Mouse (Mus musculus) kidney, embryonic 16.5 days (tissue): ENCODE results near the gene Trappc3. TPM values are rescaled to one million over a fixed set of nuclear protein-coding genes. Genes with fewer than 3 reads are reported as not detected.
A peak's percentile ranks its signal among the peaks of the same experiment; 100 is the strongest.

Source experiments
- ATAC-seq: fragments of 200-750 bp; cut with Nextera tagmentation; 2 replicates; pipeline ENCODE4 v1.8.0; 2017; ENCODE audit warnings: moderate TSS enrichment; ENCODE audit not compliant: low FRiP score, low TSS enrichment
- H3K27ac ChIP-seq: fragments of 300-500 bp; sonication (generic); 2 replicates; pipeline ENCODE4 v1.5.1; 2014; ENCODE audit warnings: low read length
- H3K27me3 ChIP-seq: fragments of 300-500 bp; sonication (generic); 2 replicates; pipeline ENCODE4 v1.6.1; 2014; ENCODE audit warnings: low read length, control low read depth, mixed read lengths; ENCODE audit not compliant: insufficient read depth
- H3K36me3 ChIP-seq: fragments of 300-500 bp; sonication (generic); 2 replicates; pipeline ENCODE4 v1.6.1; 2014; ENCODE audit warnings: low read length, control low read depth, mixed read lengths; ENCODE audit not compliant: insufficient read depth
- H3K4me1 ChIP-seq: fragments of 300-500 bp; sonication (generic); 2 replicates; pipeline ENCODE4 v1.6.1; 2014; ENCODE audit warnings: low read length, control low read depth, mixed read lengths; ENCODE audit not compliant: insufficient read depth
- H3K4me2 ChIP-seq: fragments of 300-500 bp; sonication (generic); replicated peaks from 2 replicates; pipeline ENCODE4 v1.6.1; 2014; ENCODE audit warnings: low read depth, low read length
- H3K4me3 ChIP-seq: fragments of 300-500 bp; sonication (generic); 2 replicates; pipeline ENCODE4 v1.5.1; 2014; ENCODE audit warnings: mild to moderate bottlenecking, low read length
- H3K9ac ChIP-seq: fragments of 300-500 bp; sonication (generic); replicated peaks from 2 replicates; pipeline ENCODE4 v1.6.1; 2014; ENCODE audit warnings: low read length
- H3K9me3 ChIP-seq: fragments of 300-500 bp; sonication (generic); 2 replicates; pipeline ENCODE4 v1.6.1; 2016; ENCODE audit warnings: low read length, control low read depth
- WGBS: fragments of 180-500 bp; shearing (Covaris S2); extraction: QIAGEN DNeasy Blood & Tissue Kit; methylation state at CpG from one replicate; pipeline ENCODE4 v1.1.7; 2014; 5-methylcytosine and 5-hydroxymethylcytosine counted together
- polyA plus RNA-seq: library from polyadenylated mRNA; unstranded; fragments of >200 nt; fragmentation: Nextera tagmentation; extraction: Ambion mirVana; gene quantifications from 2 replicates; pipeline ENCODE4 v1.2.1, GENCODE M21; 2015

Gene Trappc3
- polyA plus RNA-seq, 1 experiment from 2014 or later: 120 TPM

- Histone ChIP-seq H3K9me3 (no peaks in the 10 kb centered on the region), H3K4me1 (peaks cover 26% of the 10 kb centered on the region), H3K4me3 (no peak overlapping the region), H3K9ac (no peak overlapping the region), H3K4me2 (no peak overlapping the region), H3K27ac (no peak overlapping the region), H3K36me3 (0 out of 2 replicates have a peak, but pooled peaks cover 4% of the 10 kb centered on the region), H3K27me3 (no peaks in the 10 kb centered on the region)
- 35% methylated on average over 11 of the region's 11 CpGs for WGBS
- no peak for ATAC-seq
These were observed 13.8 kb upstream of the Trappc3 start for GRCm38 (mm10) chr4:126248261-126248868.

- Histone ChIP-seq H3K27me3 (no peaks in the 10 kb centered on the region), H3K4me1 (peaks cover 44% of the 10 kb centered on the region), H3K27ac (no peak overlapping the region), H3K36me3 (0 out of 2 replicates have a peak, but pooled peaks cover 4% of the 10 kb centered on the region), H3K9ac (no peak overlapping the region), H3K4me2 (no peak overlapping the region), H3K9me3 (no peaks in the 10 kb centered on the region), H3K4me3 (no peak overlapping the region)
- WGBS: 56% methylated on average over 4 of the region's 4 CpGs
- ATAC-seq: no peak
These were observed 11.5 kb upstream of the Trappc3 start for GRCm38 (mm10) chr4:126250659-126251058.

- no peaks in the 10 kb centered on the region for H3K27me3 ChIP-seq
- H3K9me3 ChIP-seq: no peaks in the 10 kb centered on the region
- H3K9ac ChIP-seq: peak overlapping the region; percentile 3
- peaks cover 44% of the 10 kb centered on the region for H3K4me1 ChIP-seq
- no peak for ATAC-seq
- H3K4me2 ChIP-seq: peak overlapping the region; percentile 20; the same call in 1 of the 2 replicates
- 0 out of 2 replicates have a peak overlapping the region, but pooled peaks have one; percentile 0 for H3K4me3 ChIP-seq
- no peaks in the 10 kb centered on the region for H3K36me3 ChIP-seq
- peak overlapping the region; percentile 74; the same call in 1 of the 2 replicates for H3K27ac ChIP-seq
- WGBS: 56% methylated on average over 11 of the region's 11 CpGs
These were observed 10.4 kb upstream of the Trappc3 start for GRCm38 (mm10) chr4:126251655-126252254.

GRCm38 (mm10) chr4:126252411-126253237 is 9.5 kb upstream of the Trappc3 start:
- Histone ChIP-seq H3K4me2 (peak overlapping the region; percentile 20; the same call in 1 of the 2 replicates), H3K4me1 (peaks cover 52% of the 10 kb centered on the region), H3K27me3 (no peaks in the 10 kb centered on the region), H3K27ac (peak overlapping the region; percentile 74), H3K4me3 (no peak overlapping the region), H3K9me3 (no peaks in the 10 kb centered on the region), H3K9ac (peak overlapping the region; percentile 7; the same call in 1 of the 2 replicates), H3K36me3 (no peaks in the 10 kb centered on the region)
- no peak for ATAC-seq
- 76% methylated on average over 17 of the region's 17 CpGs for WGBS

GRCm38 (mm10) chr4:126253637-126254272 is 8.4 kb upstream of the Trappc3 start:
- H3K9ac ChIP-seq: peak overlapping the region; percentile 99
- H3K9me3 ChIP-seq: no peaks in the 10 kb centered on the region
- WGBS: 59% methylated on average over 14 of the region's 14 CpGs
- no peaks in the 10 kb centered on the region for H3K27me3 ChIP-seq
- no peaks in the 10 kb centered on the region for H3K36me3 ChIP-seq
- H3K4me2 ChIP-seq: peak overlapping the region; percentile 80
- no peak for ATAC-seq
- no peak overlapping the region for H3K27ac ChIP-seq
- H3K4me1 ChIP-seq: peaks cover 59% of the 10 kb centered on the region
- H3K4me3 ChIP-seq: peak overlapping the region; percentile 99

GRCm38 (mm10) chr4:126254315-126255112 is 7.6 kb upstream of the Trappc3 start:
- Histone ChIP-seq H3K4me3 (peak overlapping the region; percentile 99), H3K27me3 (no peaks in the 10 kb centered on the region), H3K4me2 (peak overlapping the region; percentile 80), H3K9ac (peak overlapping the region; percentile 99), H3K27ac (peak overlapping the region; percentile 93), H3K4me1 (peaks cover 66% of the 10 kb centered on the region), H3K36me3 (no peaks in the 10 kb centered on the region), H3K9me3 (no peaks in the 10 kb centered on the region)
- WGBS: 16% methylated on average over 9 of the region's 9 CpGs
- peak; percentile 1; the same call in 1 of the 2 replicates for ATAC-seq

- 0% methylated on average over 45 of the region's 50 CpGs for whole genome bisulfite sequencing
- peak; percentile 3 for ATAC-seq
- peaks cover 75% of the 10 kb centered on the region for H3K4me1 ChIP-seq
These were observed 6.8 kb upstream of the Trappc3 start for GRCm38 (mm10) chr4:126255113-126256001.

GRCm38 (mm10) chr4:126256131-126256791 is 5.9 kb upstream of the Trappc3 start, which contains the start of gene Map7d1:
Gene Map7d1, minus strand, starts transcription at chr4:126256343.
- Histone ChIP-seq H3K9me3 (no peaks in the 10 kb centered on the region), H3K9ac (peak within 1 kb of the TSS; percentile 99), H3K4me1 (peaks cover 76% of the 10 kb centered on the region), H3K27ac (peak within 1 kb of the TSS; percentile 93), H3K36me3 (no peaks in the 10 kb centered on the region), H3K4me3 (peak within 1 kb of the TSS; percentile 99), H3K27me3 (no peaks in the 10 kb centered on the region), H3K4me2 (peak within 1 kb of the TSS; percentile 80)
- ATAC-seq: peak; percentile 81
- WGBS: 0% methylated on average over 59 of the region's 59 CpGs

More at GRCm38 (mm10) chr4:126255113-126256001, 6.8 kb upstream of the Trappc3 start:
- no peaks in the 10 kb centered on the region for H3K36me3 ChIP-seq
- no peaks in the 10 kb centered on the region for H3K27me3 ChIP-seq
- H3K27ac ChIP-seq: peak overlapping the region; percentile 93
- peak overlapping the region; percentile 99 for H3K4me3 ChIP-seq
- H3K9ac ChIP-seq: peak overlapping the region; percentile 99
- peak overlapping the region; percentile 80 for H3K4me2 ChIP-seq
- H3K9me3 ChIP-seq: no peaks in the 10 kb centered on the region
